Mouse (Mus musculus): ENCODE results near the gene Asmt. TPM values are rescaled to one million over a fixed set of nuclear protein-coding genes. Genes with fewer than 3 reads are reported as not detected.

Gene Asmt
- polyA plus RNA-seq (2014; fragmentation: Nextera tagmentation; extraction: Ambion mirVana) = not detected in 2 replicates

GRCm38 (mm10) chrX:170672594-170673092 is at the start of gene Asmt:
Gene Asmt, plus strand, starts transcription at chrX:170672644.
- H3K27ac ChIP-seq (ENCODE audit: low read depth, low read length) = no peak within 1 kb of the TSS

GRCm38 (mm10) chrX:170673233-170673951 is 948 bp downstream of the Asmt start:
- H3K4me3 ChIP-seq (ENCODE audit: low read depth, low read length) = no peak overlapping the region; the same call in 1 of the 2 replicates
- H3K4me2 ChIP-seq = no peak overlapping the region
- H3K9ac ChIP-seq (ENCODE audit: low read depth, low read length) = no peak overlapping the region
- 79% methylated on average over 41 of the region's 42 CpGs for WGBS
- no peaks in the 10 kb centered on the region for H3K27me3 ChIP-seq (replicated peaks; ENCODE audit: control insufficient read depth, insufficient read depth, low read length)
- DNase-seq (ENCODE audit: low spot score) (no peak), ATAC-seq (replicated peaks; ENCODE audit: low FRiP score) (peak; percentile 69)
- peaks cover 49% of the 10 kb centered on the region for H3K9me3 ChIP-seq (ENCODE audit: control insufficient read depth, low read length)
- no peak overlapping the region for H3K27ac ChIP-seq (ENCODE audit: low read depth, low read length)
- no peaks in the 10 kb centered on the region for H3K4me1 ChIP-seq (replicated peaks; ENCODE audit: control insufficient read depth, insufficient read depth, low read length)
- H3K36me3 ChIP-seq (ENCODE audit: control insufficient read depth, insufficient read depth, low read length) = peaks cover 20% of the 10 kb centered on the region

More at GRCm38 (mm10) chrX:170672594-170673092, at the start of gene Asmt:
- no peak within 1 kb of the TSS; the same call in 1 of the 2 replicates for H3K4me3 ChIP-seq (ENCODE audit: low read depth, low read length)
- no peak within 1 kb of the TSS for H3K9ac ChIP-seq (ENCODE audit: low read depth, low read length)
- no peaks in the 10 kb centered on the region for H3K27me3 ChIP-seq (replicated peaks; ENCODE audit: control insufficient read depth, insufficient read depth, low read length)
- H3K9me3 ChIP-seq (ENCODE audit: control insufficient read depth, low read length) = peaks cover 46% of the 10 kb centered on the region
- no peak within 1 kb of the TSS for H3K4me2 ChIP-seq
- no peaks in the 10 kb centered on the region for H3K4me1 ChIP-seq (replicated peaks; ENCODE audit: control insufficient read depth, insufficient read depth, low read length)
- ATAC-seq (replicated peaks; ENCODE audit: low FRiP score) (peak; percentile 44), DNase-seq (ENCODE audit: low spot score) (no peak)
- H3K36me3 ChIP-seq (ENCODE audit: control insufficient read depth, insufficient read depth, low read length) = peaks cover 20% of the 10 kb centered on the region
- WGBS = 94% methylated on average over 16 of the region's 16 CpGs

GRCm38 (mm10) chrX:170674229-170674771 is 1.9 kb downstream of the Asmt start:
- DNase-seq (ENCODE audit: low spot score) (no peak), ATAC-seq (replicated peaks; ENCODE audit: low FRiP score) (peak; percentile 60)
- H3K4me3 ChIP-seq (ENCODE audit: low read depth, low read length) = no peak overlapping the region

GRCm38 (mm10) chrX:170674885-170675876 is 2.7 kb downstream of the Asmt start:
- no peaks in the 10 kb centered on the region for H3K4me1 ChIP-seq (replicated peaks; ENCODE audit: control insufficient read depth, insufficient read depth, low read length)
- 89% methylated on average over 38 of the region's 39 CpGs for WGBS
- H3K27me3 ChIP-seq (replicated peaks; ENCODE audit: control insufficient read depth, insufficient read depth, low read length) = no peaks in the 10 kb centered on the region
- no peak overlapping the region for H3K27ac ChIP-seq (ENCODE audit: low read depth, low read length)
- H3K4me2 ChIP-seq = no peak overlapping the region
- peaks cover 20% of the 10 kb centered on the region for H3K36me3 ChIP-seq (ENCODE audit: control insufficient read depth, insufficient read depth, low read length)
- no peak overlapping the region for H3K4me3 ChIP-seq (ENCODE audit: low read depth, low read length)
- ATAC-seq (replicated peaks; ENCODE audit: low FRiP score) (peak; percentile 24; the same call in 1 of the 2 replicates), DNase-seq (ENCODE audit: low spot score) (no peak)
- H3K9ac ChIP-seq (ENCODE audit: low read depth, low read length) = no peak overlapping the region
- H3K9me3 ChIP-seq (ENCODE audit: control insufficient read depth, low read length) = peaks cover 49% of the 10 kb centered on the region

More at GRCm38 (mm10) chrX:170674229-170674771, 1.9 kb downstream of the Asmt start:
- no peaks in the 10 kb centered on the region for H3K27me3 ChIP-seq (replicated peaks; ENCODE audit: control insufficient read depth, insufficient read depth, low read length)
- peaks cover 20% of the 10 kb centered on the region for H3K36me3 ChIP-seq (ENCODE audit: control insufficient read depth, insufficient read depth, low read length)
- H3K9ac ChIP-seq (ENCODE audit: low read depth, low read length) = no peak overlapping the region
- H3K27ac ChIP-seq (ENCODE audit: low read depth, low read length) = no peak overlapping the region
- peaks cover 49% of the 10 kb centered on the region for H3K9me3 ChIP-seq (ENCODE audit: control insufficient read depth, low read length)
- no peak overlapping the region for H3K4me2 ChIP-seq
- no peaks in the 10 kb centered on the region for H3K4me1 ChIP-seq (replicated peaks; ENCODE audit: control insufficient read depth, insufficient read depth, low read length)
- WGBS = 85% methylated on average over 27 of the region's 27 CpGs

GRCm38 (mm10) chrX:170675923-170676605 is 3.6 kb downstream of the Asmt start:
- Histone ChIP-seq H3K4me2 (no peak overlapping the region), H3K36me3 (ENCODE audit: control insufficient read depth, insufficient read depth, low read length) (peaks cover 20% of the 10 kb centered on the region), H3K27me3 (replicated peaks; ENCODE audit: control insufficient read depth, insufficient read depth, low read length) (no peaks in the 10 kb centered on the region), H3K27ac (ENCODE audit: low read depth, low read length) (no peak overlapping the region), H3K4me1 (replicated peaks; ENCODE audit: control insufficient read depth, insufficient read depth, low read length) (no peaks in the 10 kb centered on the region), H3K9ac (ENCODE audit: low read depth, low read length) (no peak overlapping the region), H3K9me3 (ENCODE audit: control insufficient read depth, low read length) (peaks cover 49% of the 10 kb centered on the region), H3K4me3 (ENCODE audit: low read depth, low read length) (no peak overlapping the region)
- WGBS = 93% methylated on average over 33 of the region's 39 CpGs
- DNase-seq (ENCODE audit: low spot score) (no peak), ATAC-seq (replicated peaks; ENCODE audit: low FRiP score) (0 out of 2 replicates have a peak, but pooled peaks have one; percentile 13)

GRCm38 (mm10) chrX:170676606-170677239 is 4.3 kb downstream of the Asmt start:
- Histone ChIP-seq H3K9me3 (ENCODE audit: control insufficient read depth, low read length) (peaks cover 49% of the 10 kb centered on the region), H3K4me2 (no peak overlapping the region), H3K36me3 (ENCODE audit: control insufficient read depth, insufficient read depth, low read length) (peaks cover 20% of the 10 kb centered on the region), H3K4me3 (ENCODE audit: low read depth, low read length) (no peak overlapping the region), H3K4me1 (replicated peaks; ENCODE audit: control insufficient read depth, insufficient read depth, low read length) (no peaks in the 10 kb centered on the region), H3K27ac (ENCODE audit: low read depth, low read length) (no peak overlapping the region), H3K27me3 (replicated peaks; ENCODE audit: control insufficient read depth, insufficient read depth, low read length) (no peaks in the 10 kb centered on the region), H3K9ac (ENCODE audit: low read depth, low read length) (no peak overlapping the region)
- 92% methylated on average over 67 of the region's 67 CpGs for WGBS
- ATAC-seq (replicated peaks; ENCODE audit: low FRiP score) (0 out of 2 replicates have a peak, but pooled peaks have one; percentile 26), DNase-seq (ENCODE audit: low spot score) (no peak)

GRCm38 (mm10) chrX:170677266-170677665 is 4.8 kb downstream of the Asmt start:
- Histone ChIP-seq H3K4me1 (replicated peaks; ENCODE audit: control insufficient read depth, insufficient read depth, low read length) (no peaks in the 10 kb centered on the region), H3K9me3 (ENCODE audit: control insufficient read depth, low read length) (peaks cover 49% of the 10 kb centered on the region), H3K4me2 (no peak overlapping the region), H3K27me3 (replicated peaks; ENCODE audit: control insufficient read depth, insufficient read depth, low read length) (no peaks in the 10 kb centered on the region), H3K27ac (ENCODE audit: low read depth, low read length) (no peak overlapping the region), H3K9ac (ENCODE audit: low read depth, low read length) (no peak overlapping the region), H3K36me3 (ENCODE audit: control insufficient read depth, insufficient read depth, low read length) (peaks cover 20% of the 10 kb centered on the region), H3K4me3 (ENCODE audit: low read depth, low read length) (no peak overlapping the region)
- DNase-seq (ENCODE audit: low spot score) = no peak
- 95% methylated on average over 17 of the region's 17 CpGs for WGBS
- no peak for ATAC-seq (replicated peaks; ENCODE audit: low FRiP score)

Data from liver, embryonic 11.5 days (tissue).